Mouse (Mus musculus) adrenal gland, postnatal 25 days (tissue): ENCODE measurements around the gene Rpa1. TPM values are rescaled to one million over a fixed set of nuclear protein-coding genes. Genes with fewer than 3 reads are reported as not detected.
A peak's percentile ranks its signal among the peaks of the same experiment; 100 is the strongest.
"Not testable (repeated sequence)": the region's sequence is repeated elsewhere in the genome, so short reads cannot be mapped to it uniquely, and the experiment has no call there.

Experiments used
- DNase-seq: peaks from one replicate; pipeline ENCODE4 v3.0.0; 2021; ENCODE audit warnings: mixed read lengths
- total RNA-seq: library from RNA; stranded (reverse); gene quantifications from 2 replicates; pipeline ENCODE4 v1.2.3, GENCODE M21; 2021

The Rpa1 gene
- total RNA-seq, 1 experiment from 2014 or later, result 59.6 TPM

DNA sequence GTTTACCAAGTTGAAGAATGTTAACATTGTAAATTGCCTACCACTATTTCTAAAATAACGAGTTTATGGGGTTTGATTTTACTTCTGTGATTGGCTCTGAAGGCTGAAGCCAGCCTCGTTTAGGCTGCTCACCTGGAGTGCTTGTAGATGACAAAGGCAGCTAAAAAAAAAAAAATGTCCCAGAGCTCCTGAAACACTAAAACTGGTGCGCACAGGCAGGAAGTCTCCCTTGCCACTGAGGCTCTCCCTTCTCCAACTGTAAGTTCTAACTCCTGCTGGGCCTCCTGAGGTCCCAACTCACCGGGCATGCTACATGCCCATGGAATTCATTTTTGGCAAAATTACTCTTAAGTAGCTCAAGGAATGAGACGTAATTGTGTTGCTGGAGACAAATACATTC lies 28.9 kb downstream of the Rpa1 start:
- DNase-seq, result no peak

DNA sequence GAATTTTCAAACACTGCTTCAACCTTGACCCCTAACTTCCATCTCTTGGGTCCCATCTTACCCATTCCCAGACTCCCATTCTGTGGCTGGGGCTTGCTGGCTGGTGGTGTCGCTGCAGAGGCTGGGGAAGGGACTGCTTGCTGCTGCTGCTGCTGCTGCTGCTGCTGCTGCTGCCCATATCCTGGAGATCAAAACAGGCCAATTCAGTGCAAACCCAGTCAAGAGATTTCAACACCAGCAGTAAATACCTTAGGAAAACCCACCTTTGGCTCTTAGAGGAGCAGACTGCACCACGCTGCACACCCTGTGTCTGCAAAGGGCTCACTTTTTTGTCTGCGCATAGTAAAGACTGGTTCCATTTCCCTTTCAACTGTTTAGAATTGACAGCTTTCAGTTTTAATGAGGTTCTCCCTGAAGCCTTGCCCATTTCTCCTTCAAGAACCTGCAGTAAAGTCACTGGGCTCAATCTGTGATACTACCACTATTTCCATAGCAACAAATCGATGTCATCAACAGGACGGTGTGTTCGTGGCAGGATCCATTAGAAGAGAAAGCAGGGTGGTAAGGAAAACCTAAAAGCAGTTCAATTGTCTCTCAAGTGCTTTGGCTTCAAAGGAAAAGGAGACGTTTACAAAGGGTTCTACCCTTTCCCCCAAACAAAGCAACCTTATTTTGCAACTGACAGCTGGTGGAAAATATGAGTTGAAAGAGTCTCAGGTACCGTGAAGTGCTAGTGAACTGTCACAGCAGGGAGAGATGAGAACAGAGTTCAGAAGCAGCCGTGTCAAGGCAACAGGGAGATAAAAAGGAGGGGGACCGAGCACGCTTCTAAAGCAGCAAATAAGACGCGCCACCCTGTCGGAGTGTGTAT lies 29.5 kb downstream of the Rpa1 start:
- DNase-seq, result no peak

DNA sequence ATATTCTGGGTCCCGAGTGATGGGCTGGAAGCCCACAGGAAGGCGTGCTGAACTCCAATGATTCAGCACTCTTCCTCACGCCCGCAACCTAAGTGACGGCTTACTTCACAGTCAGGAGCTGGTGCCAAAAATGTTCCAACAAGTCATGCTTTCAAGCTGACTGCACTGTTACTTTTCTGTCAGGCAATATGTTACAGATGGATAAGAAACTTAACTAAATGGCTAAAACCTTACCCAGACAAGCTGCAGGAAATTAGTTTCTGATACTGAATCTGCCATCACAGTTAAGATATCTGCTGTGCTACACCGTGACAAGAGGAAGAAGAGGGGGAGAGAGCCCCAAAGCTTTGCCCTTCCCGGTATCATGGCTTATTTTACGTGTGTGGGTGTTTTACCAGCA lies 34.3 kb downstream of the Rpa1 start:
- DNase-seq, result no peak

DNA sequence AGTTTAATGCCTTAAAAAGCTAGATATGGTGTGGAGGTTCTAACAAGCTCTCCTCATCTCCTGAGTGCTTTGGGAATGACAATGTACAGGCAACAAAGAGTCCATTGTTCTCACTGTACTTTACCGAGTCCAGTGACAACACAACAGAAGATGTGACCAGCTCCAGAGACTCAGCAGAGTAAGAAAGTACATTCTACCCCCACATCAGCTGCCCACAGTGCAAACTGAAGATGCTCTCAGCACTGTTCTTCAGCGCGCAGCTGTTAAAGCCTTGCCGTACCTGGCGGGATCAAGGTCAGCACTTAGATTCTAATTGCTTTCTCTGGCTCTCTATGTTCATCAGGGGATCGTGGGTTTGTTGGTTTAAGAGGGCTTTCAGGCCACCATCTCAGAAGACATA lies 36.4 kb downstream of the Rpa1 start:
- DNase-seq, result no peak

DNA sequence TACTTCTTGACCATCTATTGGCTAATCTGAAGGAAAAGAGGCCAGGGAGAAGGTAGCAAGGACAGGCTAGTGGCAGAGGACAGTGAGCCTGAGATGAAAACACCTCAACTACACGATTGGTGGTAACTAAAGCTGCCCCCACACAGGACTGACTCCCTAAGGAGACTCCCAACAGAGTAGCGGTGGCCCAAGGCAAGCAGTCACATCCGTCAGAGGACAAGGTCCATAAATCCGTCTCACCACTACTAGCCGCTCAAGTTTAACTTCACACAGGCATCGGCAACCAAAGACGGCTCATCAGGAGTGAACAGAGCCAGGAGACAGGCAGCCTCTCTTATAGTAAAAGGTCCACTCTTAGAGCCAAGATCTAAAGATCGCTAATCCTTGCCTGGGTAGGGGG lies 37.3 kb downstream of the Rpa1 start:
- DNase-seq, result no peak

DNA sequence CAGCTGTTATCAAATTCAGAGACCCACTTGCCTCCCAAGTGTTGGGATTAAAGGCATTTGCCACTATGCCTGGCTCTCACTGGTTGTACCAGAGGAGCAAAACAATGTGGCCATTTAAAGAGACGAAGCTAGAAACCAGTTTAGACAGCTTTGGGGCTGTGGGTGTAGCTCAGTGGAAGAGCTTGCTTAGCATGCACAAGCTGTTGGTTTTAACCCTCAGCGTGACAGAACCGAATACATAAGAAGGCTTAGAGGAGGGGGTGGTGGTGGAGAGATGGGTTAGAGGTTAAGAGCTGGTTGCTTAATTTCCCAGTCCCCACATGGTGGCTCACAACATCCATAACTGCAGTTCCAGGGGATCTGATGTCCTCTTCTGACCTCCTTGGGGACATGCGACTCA lies 39.5 kb downstream of the Rpa1 start:
- no peak for DNase-seq

DNA sequence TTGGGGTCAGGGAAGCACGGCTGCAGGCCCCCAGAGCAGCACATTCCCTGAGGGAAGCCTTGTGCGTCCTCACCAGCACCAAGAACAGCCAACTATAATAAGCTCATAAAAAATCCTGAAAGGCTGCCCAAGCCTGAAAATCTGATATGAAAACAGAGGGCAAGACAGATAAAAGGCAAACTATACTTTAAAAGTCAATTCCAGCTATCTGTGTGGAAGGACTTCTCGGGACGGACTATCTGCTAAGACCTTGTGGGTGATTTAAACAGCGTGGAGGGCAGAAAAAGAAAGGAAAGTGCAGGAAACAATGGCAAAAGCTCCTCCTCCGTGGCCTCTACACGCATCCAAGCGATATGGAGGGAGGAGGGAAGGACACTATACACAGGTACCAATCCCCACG lies 43.3 kb downstream of the Rpa1 start:
- DNase-seq, result no peak

DNA sequence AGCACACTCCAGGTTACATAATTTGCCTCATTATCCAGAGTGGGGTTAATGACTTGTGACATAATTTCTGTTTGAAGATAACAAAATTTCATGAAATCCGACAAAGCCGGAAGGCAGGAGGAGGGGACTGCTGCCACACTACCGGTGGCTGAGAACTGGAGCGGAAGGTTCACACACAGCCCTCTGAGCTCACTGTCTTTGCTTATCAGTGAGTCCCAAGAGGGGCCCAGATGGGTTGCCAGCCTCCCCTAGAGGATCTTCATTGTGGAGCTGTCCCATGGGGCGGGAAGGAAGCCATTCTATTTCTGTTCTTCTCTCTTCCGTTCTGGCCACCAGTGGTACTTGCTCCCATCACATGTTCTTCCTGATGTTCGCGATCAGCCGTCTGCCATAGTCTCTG lies 47.2 kb downstream of the Rpa1 start:
- no peak for DNase-seq

DNA sequence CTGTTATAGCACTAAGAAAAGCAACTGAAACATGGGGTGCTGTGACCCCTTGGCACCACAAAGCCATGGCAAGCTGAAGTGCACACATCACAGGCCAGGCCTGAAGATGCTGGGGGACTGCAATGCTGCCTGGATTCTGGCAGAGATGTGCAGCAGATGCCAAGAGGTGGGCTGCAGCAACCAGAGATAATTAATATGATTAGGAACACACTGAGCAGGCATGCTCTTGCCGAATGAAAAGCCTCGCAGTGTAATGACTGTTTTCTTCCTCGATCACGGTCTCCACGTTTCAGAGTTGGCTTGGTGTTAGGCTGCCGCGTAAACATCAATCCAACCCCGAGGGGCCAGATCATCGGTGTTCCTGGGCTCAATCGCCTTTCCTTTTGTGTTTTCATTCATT lies 48.3 kb downstream of the Rpa1 start:
- no peak for DNase-seq

DNA sequence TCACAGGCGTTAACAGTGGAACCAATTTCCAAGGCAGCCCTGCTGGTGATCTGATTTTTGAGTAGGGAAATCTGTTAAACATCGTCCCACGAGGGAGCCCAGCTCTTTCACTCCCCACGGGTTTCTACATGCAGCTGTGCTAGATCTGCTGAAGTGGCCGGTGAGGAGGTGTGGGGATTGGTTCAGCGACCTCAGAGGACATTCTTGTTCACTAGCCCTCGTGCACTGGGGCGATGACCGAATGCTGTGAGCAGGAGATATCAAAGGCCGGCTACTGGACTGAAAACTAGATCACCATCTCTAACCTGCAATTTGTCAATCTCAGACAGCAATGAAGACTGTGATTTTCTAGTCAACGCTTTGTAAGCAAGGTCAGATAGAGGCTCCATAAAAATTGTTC lies 49.6 kb downstream of the Rpa1 start:
- no peak for DNase-seq

DNA sequence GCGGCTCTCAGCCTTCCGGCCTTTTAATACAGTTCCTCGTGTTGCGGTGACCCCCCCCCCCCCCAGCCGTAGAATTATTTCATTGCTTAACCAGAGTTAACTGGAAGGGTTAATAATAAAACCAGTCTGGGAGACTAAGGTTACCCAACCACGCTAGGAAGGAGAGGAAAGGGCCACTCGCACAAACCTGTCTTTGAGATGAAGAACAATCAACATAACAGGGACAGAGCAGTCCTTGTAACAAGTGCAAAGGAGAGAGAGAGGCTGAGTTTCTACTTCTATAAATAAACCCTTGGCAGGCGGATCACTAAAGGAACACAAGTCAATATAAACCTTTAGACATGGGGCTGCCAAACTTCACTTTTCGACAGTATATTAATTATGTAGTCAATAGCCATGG lies 50.5 kb downstream of the Rpa1 start:
- DNase-seq, result no peak

DNA sequence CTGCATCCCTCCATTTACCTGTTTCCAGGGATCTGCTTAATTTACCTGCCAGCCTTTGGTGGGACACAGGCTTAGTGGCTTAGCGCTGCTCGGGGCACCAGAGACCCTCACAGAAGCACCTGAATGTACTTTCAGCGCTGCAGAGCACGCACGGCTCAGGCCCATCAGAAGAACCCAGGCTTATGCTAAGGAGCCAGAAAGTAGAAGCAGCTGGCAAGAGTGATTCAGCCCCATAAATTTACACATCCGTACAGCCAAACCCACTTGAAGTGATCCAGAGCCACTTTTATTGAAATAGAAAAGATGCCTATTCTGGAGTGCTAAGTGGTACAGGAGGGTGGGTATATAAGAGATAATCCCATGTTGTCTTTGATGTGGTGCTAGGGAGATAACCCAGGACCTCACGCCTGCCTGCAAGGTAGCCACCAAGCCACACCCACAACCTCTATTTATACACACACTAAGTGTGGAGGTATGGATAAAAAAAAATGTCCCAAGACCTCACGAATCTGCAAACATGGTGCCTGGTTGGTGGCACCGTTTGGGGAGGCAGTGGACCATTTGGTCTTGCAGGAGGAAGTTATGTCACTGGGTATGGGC lies 51.6 kb downstream of the Rpa1 start:
- DNase-seq, result no peak

DNA sequence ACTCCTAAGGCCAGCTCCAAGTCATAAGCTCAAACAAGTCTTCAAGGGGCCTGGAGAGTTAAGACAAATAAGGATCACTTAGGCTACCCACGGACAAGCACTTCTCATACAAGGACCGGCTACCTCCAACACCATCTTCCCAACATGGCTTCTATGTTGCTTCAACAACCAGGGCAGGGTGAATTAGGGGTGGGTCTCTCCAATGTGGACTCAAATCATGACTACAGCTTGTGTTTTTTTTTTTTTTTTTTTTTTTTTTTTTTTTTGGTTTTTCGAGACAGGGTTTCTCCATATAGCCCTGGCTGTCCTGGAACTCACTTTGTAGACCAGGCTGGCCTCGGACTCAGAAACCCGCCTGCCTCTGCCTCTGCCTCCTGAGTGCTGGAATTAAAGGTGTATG lies 52.6 kb downstream of the Rpa1 start:
- DNase-seq, result not testable (repeated sequence)

DNA sequence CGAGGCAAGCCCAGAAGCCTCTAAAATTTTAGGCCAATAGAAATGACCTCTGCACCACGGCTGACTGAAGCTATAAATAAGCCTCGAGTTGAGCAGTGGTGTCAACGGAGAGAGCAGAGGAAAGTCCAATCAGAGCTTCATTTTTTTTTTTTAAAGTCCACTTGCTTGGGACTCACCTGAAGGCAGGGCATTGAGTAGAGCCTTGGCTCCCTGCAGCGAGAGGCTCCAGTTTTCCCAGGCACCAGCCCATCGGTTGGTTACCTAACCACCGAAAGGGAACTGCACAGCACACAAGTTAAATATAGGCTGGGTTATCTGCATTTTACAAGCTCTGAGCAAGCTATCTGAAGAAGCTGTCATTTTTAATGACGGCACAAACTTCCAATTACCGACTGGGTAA lies 53.3 kb downstream of the Rpa1 start:
- no peak for DNase-seq

DNA sequence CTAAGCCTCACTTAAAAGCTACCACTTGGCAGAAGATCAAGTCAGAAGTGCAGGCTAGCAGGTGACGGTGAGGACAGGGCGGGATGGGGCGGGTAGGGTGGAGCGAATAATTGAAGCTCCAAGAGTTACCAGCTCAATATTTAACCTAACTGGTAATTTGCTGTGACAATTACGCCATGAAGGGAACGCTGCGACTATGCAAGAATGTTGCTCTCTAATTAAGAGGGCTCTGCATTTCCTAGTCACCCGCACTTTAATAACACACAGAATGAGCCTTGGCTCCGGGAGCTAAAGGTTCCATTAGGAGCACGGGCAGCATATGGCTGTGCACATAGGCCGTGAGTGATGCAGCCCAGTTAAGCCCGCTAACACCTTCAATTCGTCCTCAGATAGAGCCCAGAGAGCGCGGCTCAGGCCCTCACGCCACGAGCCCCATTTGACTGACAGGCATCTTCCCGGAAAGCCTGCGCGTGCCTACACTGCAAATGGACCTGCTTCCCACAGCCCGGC lies 54.2 kb downstream of the Rpa1 start:
- DNase-seq, result no peak

DNA sequence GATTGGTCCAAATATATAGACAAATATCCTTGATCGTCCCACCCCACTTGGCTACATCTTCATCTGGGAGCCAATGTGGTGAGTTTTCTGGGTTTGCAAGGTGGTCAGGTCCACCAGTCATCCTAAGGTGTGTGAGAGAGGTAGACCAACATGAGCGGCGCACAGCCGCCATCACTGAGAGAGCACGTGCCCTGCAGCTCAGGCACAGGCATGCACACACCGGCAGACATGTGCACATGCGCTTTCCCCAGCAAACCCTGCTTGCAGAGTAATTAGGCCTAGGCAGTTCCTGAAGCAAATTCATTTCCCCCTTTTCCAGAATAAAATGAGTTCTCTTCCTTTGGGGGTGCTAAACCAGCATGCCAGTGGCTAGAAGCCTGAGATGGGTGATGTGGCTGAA lies 55.8 kb downstream of the Rpa1 start:
- no peak for DNase-seq

DNA sequence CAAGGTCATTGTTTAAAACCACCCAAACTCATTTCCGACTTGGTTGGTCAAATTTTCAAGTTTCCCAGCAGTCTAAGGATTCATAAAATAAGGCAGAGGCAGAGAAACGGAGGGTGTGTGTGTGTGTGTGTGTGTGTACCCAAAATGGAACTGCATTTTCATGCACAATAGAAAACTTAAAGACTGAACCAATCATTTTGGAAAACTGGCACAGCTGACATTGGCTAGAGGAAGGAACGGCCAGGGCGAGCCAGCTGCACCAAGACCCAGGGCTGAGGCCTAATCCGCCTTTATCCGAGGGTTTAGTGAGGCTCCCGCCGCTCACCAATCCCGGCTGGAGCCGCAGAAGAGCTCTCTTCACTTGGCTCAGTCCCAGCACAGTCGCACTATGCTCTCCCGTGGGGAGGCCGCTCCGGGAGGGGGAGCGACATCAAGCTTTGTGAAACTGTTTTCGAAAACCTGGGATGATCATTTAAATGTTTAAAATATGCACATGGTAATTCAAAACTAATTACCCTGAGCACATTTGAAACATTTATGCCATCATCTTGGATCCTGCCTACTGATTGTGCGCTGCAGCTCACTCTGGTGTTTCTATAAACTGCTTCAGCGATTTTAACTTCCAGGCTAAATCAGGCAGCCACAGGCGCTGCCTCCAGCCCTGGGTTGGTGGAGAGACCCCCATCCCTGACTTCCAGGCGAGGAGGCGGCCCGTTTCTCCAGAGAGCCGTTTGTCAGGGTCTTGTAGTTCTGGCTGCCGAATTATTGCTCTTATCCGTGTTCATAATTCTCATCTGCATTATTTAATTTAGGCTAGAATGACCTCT lies 56.5 kb downstream of the Rpa1 start:
- peak; percentile 21 for DNase-seq

DNA sequence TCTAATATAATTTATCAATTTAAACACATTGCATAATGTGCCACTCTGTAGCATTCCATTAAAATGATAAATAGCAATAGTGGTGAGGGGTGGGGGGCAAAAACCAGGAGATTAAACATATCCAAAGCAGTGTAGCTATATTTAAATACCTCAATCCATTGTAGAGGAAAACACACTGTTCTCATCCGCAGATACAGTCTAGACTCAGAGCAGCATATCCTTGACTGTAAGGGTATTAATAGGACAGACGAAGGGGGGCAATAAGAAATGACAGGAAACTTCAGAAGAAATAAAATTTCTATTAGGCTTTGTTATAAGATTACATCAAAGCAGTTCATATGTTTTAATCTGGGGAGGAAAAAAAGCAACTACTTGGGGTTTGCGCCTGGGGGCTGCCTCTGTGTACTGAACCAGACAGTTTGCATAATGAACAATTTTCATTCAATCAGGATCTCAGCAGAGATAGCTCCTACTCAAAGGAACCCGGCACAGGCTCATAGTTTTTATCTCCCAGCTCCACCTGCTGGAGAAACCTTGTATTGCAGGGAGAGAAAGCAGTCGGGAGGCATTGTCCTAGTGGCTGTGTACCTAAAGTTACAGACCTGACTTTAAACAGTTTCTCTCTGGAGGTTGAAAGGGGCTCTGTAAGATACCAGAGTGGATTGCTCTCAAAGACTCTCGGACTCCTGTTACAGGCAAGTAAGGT lies 57.4 kb downstream of the Rpa1 start:
- DNase-seq, result peak; percentile 81

DNA sequence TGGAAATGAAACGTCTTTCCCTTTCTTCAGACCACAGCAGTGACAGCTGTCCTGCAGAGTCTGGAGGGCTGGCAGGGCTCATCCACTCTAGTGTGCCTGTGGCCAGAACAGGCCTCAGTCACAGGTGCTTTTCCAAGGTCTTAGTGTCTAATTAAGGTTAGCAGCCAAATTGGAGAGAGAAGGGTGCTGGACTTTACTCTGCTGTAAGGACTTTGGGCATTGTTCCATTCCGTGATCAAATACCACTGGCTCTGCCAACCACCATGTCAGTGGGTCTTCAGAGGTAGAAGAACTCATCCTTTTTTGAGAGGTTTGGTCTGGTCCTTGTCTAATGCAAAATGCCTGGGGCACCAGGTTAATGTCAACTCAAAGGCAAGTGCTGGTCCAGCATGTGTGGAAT lies 59.0 kb downstream of the Rpa1 start:
- no peak for DNase-seq

DNA sequence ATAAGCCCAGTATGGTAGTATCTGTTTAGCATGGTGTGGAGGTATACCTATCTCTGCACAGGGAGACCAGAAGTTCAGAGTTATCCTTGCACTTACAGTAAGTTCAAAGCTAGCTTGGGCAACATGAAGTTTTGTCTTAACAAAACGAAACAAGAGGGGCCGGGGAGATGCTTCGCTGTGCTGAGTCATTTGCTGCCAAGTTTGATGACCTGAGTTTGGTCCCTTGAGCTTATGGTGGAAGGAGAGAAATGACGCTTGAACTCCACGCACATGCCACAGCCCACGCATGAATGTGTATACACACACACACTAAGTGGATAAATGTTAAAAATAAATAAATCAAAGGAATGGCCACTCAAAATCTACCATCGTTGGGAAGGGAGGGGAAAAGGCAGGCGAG lies 59.6 kb downstream of the Rpa1 start:
- no peak for DNase-seq

DNA sequence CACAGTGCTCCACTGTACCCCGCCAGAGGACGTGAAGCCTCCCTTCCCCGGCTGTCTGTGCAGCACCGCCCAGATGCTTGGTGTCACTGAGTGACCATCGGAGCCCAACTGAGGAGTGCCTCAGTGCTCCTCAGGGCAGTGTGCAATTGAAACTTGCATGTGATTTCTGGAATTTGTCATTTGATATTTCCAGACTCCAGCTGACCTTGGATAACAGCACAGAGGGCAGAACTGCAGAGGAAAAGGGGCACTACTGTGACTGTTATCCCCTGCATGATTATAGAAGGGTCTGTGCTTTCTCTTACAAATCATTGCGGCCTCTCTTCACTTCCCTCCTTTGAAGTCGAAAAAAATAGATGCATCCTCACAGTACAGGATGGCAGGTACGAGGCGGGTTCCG lies 60.2 kb downstream of the Rpa1 start:
- DNase-seq, result no peak

DNA sequence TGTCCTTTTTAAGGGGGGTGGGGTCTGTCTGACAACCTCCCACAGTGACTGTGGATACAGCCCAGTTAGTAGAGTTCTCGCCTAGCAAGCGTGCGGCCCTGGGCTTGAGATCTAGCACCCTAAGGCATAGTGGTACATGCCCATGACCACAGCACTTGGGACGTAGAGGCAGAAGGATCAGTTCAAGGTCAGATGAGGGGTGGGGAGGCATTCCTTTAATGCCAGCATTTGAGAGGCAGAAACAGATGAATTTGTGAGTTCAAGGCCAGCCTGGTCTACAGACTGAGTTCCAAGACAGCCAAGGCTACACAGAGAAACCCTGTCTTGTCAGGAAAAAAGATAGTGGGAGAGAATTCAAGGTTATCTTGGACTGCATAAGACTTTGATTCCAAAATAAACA lies 61.3 kb downstream of the Rpa1 start:
- no peak for DNase-seq
